ENCODE assay signal across 22 mouse cellular contexts in genomic region chr2:118637258-118637657, GRCm38 (mm10). TPM values are rescaled to one million over a fixed set of nuclear protein-coding genes. Genes with fewer than 3 reads are reported as not detected.
A peak's percentile ranks its signal among the peaks of the same experiment; 100 is the strongest.
DNase-seq lines count a peak whose midpoint lies in the region; ATAC-seq and TF ChIP-seq lines count a peak whose summit lies in the region.
"Had no signal": no experiment of that assay in that cellular context is flagged by ENCODE, and none has a peak within 500 bp of the region (broad histone marks: within the 10 kb centered on the region; RNA-seq: fewer than 3 reads in every experiment).

No protein-coding gene starts in this region.

- no peaks in the 10 kb centered on the region for H3K4me1 ChIP-seq in intestine, embryonic 16.5 days (ENCODE audit: control insufficient read depth, insufficient read depth, low read length)
- H3K4me1 ChIP-seq in intestine, embryonic 15.5 days (replicated peaks): no peaks in the 10 kb centered on the region
- H3K4me1 ChIP-seq in cerebellum, adult 2 months (ENCODE audit: control insufficient read depth, insufficient read depth, low read length): no peaks in the 10 kb centered on the region; the same call in 1 of the 2 replicates
- H3K4me1 ChIP-seq: embryonic facial prominence, embryonic 10.5 days; embryonic facial prominence, embryonic 12.5 days; forebrain, embryonic 13.5 days; forebrain, embryonic 15.5 days had no signal

- no peak for TF ChIP-seq POLR2A in cerebellum, adult 2 months (IDR thresholded peaks at IDR 0.05; ENCODE audit: borderline replicate concordance, insufficient read depth, low read length)

- no peaks in the 10 kb centered on the region for H3K27me3 ChIP-seq in intestine, embryonic 16.5 days (replicated peaks; ENCODE audit: control insufficient read depth, insufficient read depth, low read length)
- H3K27me3 ChIP-seq in intestine, embryonic 15.5 days (replicated peaks): no peaks in the 10 kb centered on the region
- no peaks in the 10 kb centered on the region for H3K27me3 ChIP-seq in cerebellum, adult 2 months (ENCODE audit: control insufficient read depth, insufficient read depth, low read length)
- H3K27me3 ChIP-seq: embryonic facial prominence, embryonic 12.5 days; forebrain, embryonic 13.5 days; forebrain, embryonic 15.5 days; Patski had no signal

- 72% methylated on average over 5 of the region's 5 CpGs for WGBS in intestine, embryonic 16.5 days
- 72% methylated on average over 5 of the region's 5 CpGs for WGBS in intestine, embryonic 15.5 days
- WGBS in large intestine, adult 2 months: 31% methylated on average over 5 of the region's 5 CpGs
- WGBS in cerebellum, adult 2 months: 80% methylated on average over 5 of the region's 5 CpGs

- no peak overlapping the region for H3K4me3 ChIP-seq in intestine, embryonic 16.5 days (ENCODE audit: low read length)
- H3K4me3 ChIP-seq in intestine, embryonic 15.5 days (replicated peaks): no peak overlapping the region
- H3K4me3 ChIP-seq in cerebellum, adult 2 months (replicated peaks; ENCODE audit: insufficient read depth, low read depth, low read length): no peak overlapping the region
- H3K4me3 ChIP-seq: embryonic facial prominence, embryonic 10.5 days; embryonic facial prominence, embryonic 12.5 days; forebrain, embryonic 13.5 days; forebrain, embryonic 15.5 days had no signal

- ATAC-seq in intestine, embryonic 16.5 days: peak; percentile 39; the same call in 1 of the 2 replicates
- no peak for ATAC-seq in intestine, embryonic 15.5 days
- ATAC-seq: activated CD4-positive, CD25-positive, alpha-beta regulatory T cell, adult 4 months; Patski had no signal

- TF ChIP-seq CTCF in cerebellum, adult 2 months (IDR thresholded peaks at IDR 0.05; ENCODE audit: borderline replicate concordance, insufficient read depth, low read depth, low read length): no peak

- DNase-seq in large intestine, adult 2 months (ENCODE audit: low read depth, low spot score): peak; percentile 57
- DNase-seq in cerebellum, adult 2 months: no peak
- no peak for DNase-seq in B cell, adult 2 months
- DNase-seq: adrenal gland, adult 8-10 months; adrenal gland, postnatal 14 days; adrenal gland, postnatal 36 days; cerebellum, adult 11-12 months; cerebellum, adult 8-10 months; cerebellum, adult 9-11 months; cerebellum, postnatal 14 days; cerebellum, postnatal 36 days; embryo, embryonic 11 days; forebrain, postnatal 0 days had no signal

- H3K27ac ChIP-seq in intestine, embryonic 16.5 days (ENCODE audit: low read length): no peak overlapping the region
- H3K27ac ChIP-seq in intestine, embryonic 15.5 days: no peak overlapping the region
- H3K27ac ChIP-seq in cerebellum, adult 2 months (ENCODE audit: insufficient read depth, low read length): no peak overlapping the region
- H3K27ac ChIP-seq: embryonic facial prominence, embryonic 10.5 days; embryonic facial prominence, embryonic 12.5 days; forebrain, embryonic 13.5 days; forebrain, embryonic 15.5 days had no signal

- H3K9ac ChIP-seq in intestine, embryonic 16.5 days (ENCODE audit: low read depth, low read length): no peak overlapping the region
- H3K9ac ChIP-seq in intestine, embryonic 15.5 days: no peak overlapping the region
- H3K9ac ChIP-seq: embryonic facial prominence, embryonic 12.5 days; forebrain, embryonic 13.5 days; forebrain, embryonic 15.5 days; forebrain, postnatal 0 days had no signal

- H3K36me3 ChIP-seq in intestine, embryonic 16.5 days (ENCODE audit: control insufficient read depth, insufficient read depth, low read length): peaks cover 26% of the 10 kb centered on the region; the same call in 1 of the 2 replicates
- H3K36me3 ChIP-seq in intestine, embryonic 15.5 days: peaks cover 51% of the 10 kb centered on the region

- no peaks in the 10 kb centered on the region for H3K9me3 ChIP-seq in intestine, embryonic 16.5 days (ENCODE audit: control insufficient read depth, low read length)
- H3K9me3 ChIP-seq in intestine, embryonic 15.5 days: no peaks in the 10 kb centered on the region
- H3K9me3 ChIP-seq: embryonic facial prominence, embryonic 10.5 days; embryonic facial prominence, embryonic 12.5 days; forebrain, embryonic 13.5 days; forebrain, embryonic 15.5 days; G1E had no signal

- H3K4me2 ChIP-seq in intestine, embryonic 16.5 days (ENCODE audit: low read depth, low read length): no peak overlapping the region
- no peak overlapping the region for H3K4me2 ChIP-seq in intestine, embryonic 15.5 days (replicated peaks)
- H3K4me2 ChIP-seq: embryonic facial prominence, embryonic 12.5 days; forebrain, embryonic 13.5 days; forebrain, embryonic 15.5 days had no signal

RNA-seq across cellular contexts. Expression of gene Pak6, which starts 25.8 kb away (rescaled TPM):
- 1.8 and 2.0 TPM in 2 replicates for polyA plus RNA-seq in intestine, embryonic 16.5 days (2015; fragmentation: Nextera tagmentation; extraction: Ambion mirVana)
- polyA plus RNA-seq in intestine, embryonic 15.5 days (2015; fragmentation: Nextera tagmentation; extraction: Ambion mirVana): 1.8 and 1.9 TPM in 2 replicates
- 1.5 and 1.9 TPM in 2 replicates for polyA plus RNA-seq in large intestine, adult 2 months (2012; rRNA removed)
- polyA plus RNA-seq in cerebellum, adult 2 months (2012; rRNA removed): 5.6 and 6.4 TPM in 2 replicates
- polyA plus RNA-seq: activated CD4-positive, CD25-positive, alpha-beta regulatory T cell, adult 4 months had no signal

RNA-seq across cellular contexts. Expression of gene Bub1b, which starts 39.2 kb away (rescaled TPM):
- 58.4 and 63.6 TPM in 2 replicates for polyA plus RNA-seq in intestine, embryonic 16.5 days (2015; fragmentation: Nextera tagmentation; extraction: Ambion mirVana)
- 67.9 and 71.5 TPM in 2 replicates for polyA plus RNA-seq in intestine, embryonic 15.5 days (2015; fragmentation: Nextera tagmentation; extraction: Ambion mirVana)
- 12.4 and 14.2 TPM in 2 replicates for polyA plus RNA-seq in large intestine, adult 2 months (2012; rRNA removed)
- polyA plus RNA-seq in cerebellum, adult 2 months (2012; rRNA removed): 2.9 and 3.4 TPM in 2 replicates
